Mouse (Mus musculus) ES-E14 (cell line): ENCODE data around the gene Cbl. TPM values are rescaled to one million over a fixed set of nuclear protein-coding genes. Genes with fewer than 3 reads are reported as not detected.

ENCODE experiments used
- DNase-seq: peaks from one replicate; pipeline ENCODE4 v3.0.0-alpha.2; 2013; ENCODE audit warnings: low read depth, low spot score
- H3K27ac ChIP-seq: 2 replicates; pipeline ENCODE4 v1.5.1; 2012; ENCODE audit warnings: low read depth, mild to moderate bottlenecking, low read length, moderate library complexity, mixed read lengths; ENCODE audit not compliant: poor library complexity, insufficient read depth, severe bottlenecking
- H3K36me3 ChIP-seq: 2 replicates; pipeline ENCODE4 v1.6.1; 2012; ENCODE audit warnings: mild to moderate bottlenecking, low read length, moderate library complexity, mixed read lengths; ENCODE audit not compliant: control insufficient read depth, poor library complexity, insufficient read depth, severe bottlenecking
- H3K4me1 ChIP-seq, 2 experiments: fragments of 150-350 bp in 1 of 2; sonication (generic) in 1 of 2; 2 replicates each; pipeline ENCODE4 v1.6.1; 2012; ENCODE audit warnings: low read length in 2 of 2, mild to moderate bottlenecking in 1 of 2, mixed read lengths in 1 of 2; ENCODE audit not compliant: control insufficient read depth in 2 of 2, insufficient read depth in 2 of 2, poor library complexity in 1 of 2
- H3K4me3 ChIP-seq, 2 experiments: fragments of 150-350 bp in 1 of 2; sonication (generic) in 1 of 2; 2 replicates each; pipeline ENCODE4 v1.5.1; 2012; ENCODE audit warnings: low read length in 2 of 2, low read depth in 1 of 2, mild to moderate bottlenecking in 1 of 2, mixed read lengths in 1 of 2; ENCODE audit not compliant: insufficient read depth in 1 of 2, poor library complexity in 1 of 2, severe bottlenecking in 1 of 2
- H3K9ac ChIP-seq: 2 replicates; pipeline ENCODE4 v1.6.1; 2012; ENCODE audit warnings: low read depth, mild to moderate bottlenecking, low read length, mixed read lengths; ENCODE audit not compliant: poor library complexity, insufficient read depth, severe bottlenecking
- H3K9me3 ChIP-seq: fragments of 150-350 bp; sonication (generic); 2 replicates; pipeline ENCODE4 v1.6.1; 2012; ENCODE audit warnings: low read depth, mild to moderate bottlenecking, low read length; ENCODE audit not compliant: control insufficient read depth, insufficient read depth
- CHD2 ChIP-seq: IDR thresholded peaks from 2 replicates; pipeline ENCODE4 v1.6.1; 2014; ENCODE audit warnings: mild to moderate bottlenecking, low read depth, low read length, inconsistent platforms
- HCFC1 ChIP-seq: IDR thresholded peaks from 2 replicates; pipeline ENCODE4 v1.6.1; 2012; ENCODE audit warnings: low read length, inconsistent platforms, borderline replicate concordance; ENCODE audit not compliant: insufficient read depth
- MAFK ChIP-seq: IDR thresholded peaks from 2 replicates; pipeline ENCODE4 v1.6.1; 2014; ENCODE audit warnings: mild to moderate bottlenecking, low read depth, low read length, inconsistent platforms; ENCODE audit not compliant: insufficient read depth
- ZC3H11A ChIP-seq: IDR thresholded peaks from 2 replicates; pipeline ENCODE4 v1.6.1; 2012; ENCODE audit warnings: low read depth, mild to moderate bottlenecking, inconsistent platforms, low read length, borderline replicate concordance
- ZNF384 ChIP-seq: IDR thresholded peaks from 2 replicates; pipeline ENCODE4 v1.6.1; 2012; ENCODE audit warnings: low read depth, low read length, inconsistent platforms
- in situ Hi-C, 2 experiments: fragments of 600-800 bp; cut with MboI; formaldehyde crosslinking; loops; one replicate each; pipeline ENCODE4 v1.15.1; 2025; ENCODE audit warnings: low sequenced_read_pairs in 2 of 2, inconsistent platforms in 1 of 2; ENCODE audit not compliant: unreplicated experiment in 2 of 2
- total RNA-seq: library from RNA; depleted of rRNA; stranded (reverse); fragments of 300-350 nt; gene quantifications from 2 replicates; pipeline ENCODE4 v1.2.3, GENCODE M21; 2012

The Cbl gene
- total RNA-seq, 1 experiment = 17.3 TPM

DNA sequence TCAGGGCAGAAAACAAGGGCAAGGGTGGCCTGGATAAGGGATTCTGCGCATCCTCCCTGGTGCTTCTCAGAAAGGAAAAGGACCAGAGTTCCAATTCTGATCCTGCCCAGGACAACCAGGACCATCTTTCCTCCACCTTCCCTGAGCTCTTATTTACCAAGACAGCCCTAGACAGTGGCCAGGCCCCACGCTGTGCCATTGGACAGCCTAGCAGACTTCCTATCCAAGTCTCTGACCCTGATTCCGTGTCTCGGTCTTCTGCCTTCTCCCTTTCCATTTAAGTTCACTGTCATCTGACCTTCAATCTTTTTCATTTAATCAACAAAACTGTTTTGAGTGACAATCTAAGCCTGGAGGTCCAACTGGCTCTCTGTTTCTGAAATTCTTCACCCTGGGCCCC is 127.3 kb downstream of the Cbl start:
- Histone ChIP-seq H3K27ac (no peak overlapping the region), H3K9ac (no peak overlapping the region), H3K36me3 (peaks cover 17% of the 10 kb centered on the region; the same call in 1 of the 2 replicates), H3K4me1 (peaks cover 0 to 19% of the 10 kb centered on the region in 2 experiments; a peak in 2 of 4 replicates), H3K9me3 (no peaks in the 10 kb centered on the region), H3K4me3 (no peak overlapping the region)
- in situ Hi-C loops = no loop called here
- TF ChIP-seq ZNF384 (no peak), CHD2 (no peak), MAFK (no peak), HCFC1 (no peak), ZC3H11A (no peak)
- no peak for DNase-seq

DNA sequence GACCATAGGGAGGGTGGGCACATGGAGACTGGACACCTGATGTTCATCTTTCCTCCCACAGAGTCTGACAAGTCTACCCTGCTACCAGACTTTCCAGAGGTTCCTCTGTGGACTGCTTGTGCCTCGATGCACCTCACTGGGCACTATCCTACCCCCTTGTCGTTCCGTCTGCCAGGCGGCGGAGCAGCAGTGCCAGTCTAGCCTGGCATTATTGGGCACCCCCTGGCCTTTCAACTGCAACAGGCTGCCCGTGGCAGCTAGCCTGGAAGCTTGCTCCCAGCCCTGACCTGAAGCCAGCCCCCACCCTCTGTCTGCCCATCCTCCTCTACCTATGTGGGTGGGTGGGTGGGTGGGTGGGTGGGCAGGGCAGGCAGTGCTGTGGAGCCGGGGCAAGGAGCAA is 127.7 kb downstream of the Cbl start:
- TF ChIP-seq HCFC1 (no peak), ZC3H11A (no peak), ZNF384 (no peak), MAFK (no peak), CHD2 (no peak)
- DNase-seq = no peak
- no peak overlapping the region for H3K4me3 ChIP-seq
- peaks cover 0 to 20% of the 10 kb centered on the region in 2 experiments; a peak in 2 of 4 replicates for H3K4me1 ChIP-seq
- in situ Hi-C loops = no loop called here
- H3K27ac ChIP-seq = no peak overlapping the region
- H3K9me3 ChIP-seq = no peaks in the 10 kb centered on the region
- H3K9ac ChIP-seq = no peak overlapping the region
- H3K36me3 ChIP-seq = peaks cover 17% of the 10 kb centered on the region; the same call in 1 of the 2 replicates

DNA sequence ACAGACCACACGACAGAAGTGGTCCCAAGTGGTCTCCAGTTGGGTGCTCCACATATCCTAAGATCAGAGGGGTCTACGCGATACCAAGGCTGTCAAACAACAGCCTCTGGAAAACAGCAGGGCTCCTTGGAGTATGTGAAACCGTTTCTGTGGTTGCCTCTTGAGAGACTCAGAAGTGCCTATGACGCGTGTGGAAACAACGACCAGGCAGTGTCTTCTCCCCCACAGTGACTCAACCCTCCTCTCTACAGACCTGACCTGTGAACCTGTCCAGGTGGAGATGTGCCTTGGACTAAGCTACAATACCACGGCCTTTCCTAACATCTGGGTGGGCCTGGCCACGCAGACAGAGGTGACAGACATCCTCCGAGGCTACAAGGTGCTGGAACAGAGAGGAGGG is 128.1 kb downstream of the Cbl start:
- no peaks in the 10 kb centered on the region for H3K9me3 ChIP-seq
- in situ Hi-C loops = no loop called here
- H3K27ac ChIP-seq = no peak overlapping the region
- H3K4me1 ChIP-seq = peaks cover 0 to 20% of the 10 kb centered on the region in 2 experiments; a peak in 2 of 4 replicates
- no peak overlapping the region for H3K4me3 ChIP-seq
- TF ChIP-seq HCFC1 = no peak
- no peak for TF ChIP-seq CHD2
- no peak for TF ChIP-seq MAFK
- TF ChIP-seq ZNF384 = no peak
- no peak for TF ChIP-seq ZC3H11A
- peaks cover 17% of the 10 kb centered on the region; the same call in 1 of the 2 replicates for H3K36me3 ChIP-seq
- DNase-seq = no peak
- H3K9ac ChIP-seq = no peak overlapping the region

DNA sequence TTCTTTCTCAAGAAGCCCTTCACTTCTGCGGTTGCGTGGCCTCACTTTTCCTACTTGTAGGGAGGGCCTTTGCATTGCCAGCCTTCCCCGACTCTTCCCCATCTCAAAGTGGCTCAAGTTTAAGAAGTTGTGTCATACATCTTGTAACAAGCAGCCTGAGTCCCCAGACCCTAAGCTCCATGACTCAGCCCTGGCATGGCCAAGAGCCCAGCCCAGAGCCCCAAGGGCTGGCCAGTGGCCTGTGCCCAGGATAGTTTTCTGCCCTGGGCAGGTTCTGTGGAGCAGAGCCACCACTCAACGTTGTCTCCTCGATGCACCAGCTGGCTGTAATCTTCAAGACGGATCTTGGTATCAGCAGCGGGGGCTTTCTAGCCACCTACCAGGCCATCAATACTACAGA is 129.0 kb downstream of the Cbl start:
- in situ Hi-C loops = no loop called here
- DNase-seq = no peak
- no peak overlapping the region for H3K9ac ChIP-seq
- no peak overlapping the region for H3K4me3 ChIP-seq
- H3K27ac ChIP-seq = peak overlapping the region; percentile 10; the same call in 1 of the 2 replicates
- no peaks in the 10 kb centered on the region for H3K9me3 ChIP-seq
- H3K36me3 ChIP-seq = peaks cover 13% of the 10 kb centered on the region; the same call in 1 of the 2 replicates
- peaks cover 0 to 20% of the 10 kb centered on the region in 2 experiments; a peak in 2 of 4 replicates for H3K4me1 ChIP-seq
- TF ChIP-seq MAFK = no peak
- TF ChIP-seq HCFC1 = no peak

DNA sequence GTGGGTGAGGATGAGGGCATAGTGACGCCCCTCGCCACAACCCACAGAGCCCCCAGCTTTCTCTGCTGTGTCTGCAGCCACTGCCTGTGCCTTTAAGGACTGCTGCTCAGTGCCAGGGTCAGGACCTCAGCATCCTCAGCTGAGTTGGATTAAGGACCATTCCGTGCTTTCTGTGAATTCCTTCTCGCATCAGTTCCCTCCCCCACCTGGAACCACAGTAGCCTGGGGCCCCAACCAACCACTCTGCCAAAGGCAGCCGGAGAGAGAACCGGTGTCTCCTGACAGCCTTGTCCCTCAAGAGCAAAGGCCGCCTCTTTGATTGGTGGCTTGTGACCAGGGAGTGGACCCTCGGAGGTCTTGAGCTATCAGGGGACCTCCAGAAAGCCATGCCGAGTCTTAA is 132.4 kb downstream of the Cbl start, which contains the start of gene Mfrp:
Gene Mfrp (plus strand): TSS at position 240 of the 400 bp plus-strand sequence.
- no peak within 1 kb of the TSS for H3K27ac ChIP-seq
- peaks cover 0 to 2% of the 10 kb centered on the region in 2 experiments; a peak in 1 of 4 replicates for H3K4me1 ChIP-seq
- H3K4me3 ChIP-seq = no peak within 1 kb of the TSS
- H3K9me3 ChIP-seq = no peaks in the 10 kb centered on the region
- no peak within 1 kb of the TSS for H3K9ac ChIP-seq
- TF ChIP-seq ZNF384 (no peak), CHD2 (no peak), ZC3H11A (no peak)
- H3K36me3 ChIP-seq = peaks cover 6% of the 10 kb centered on the region; the same call in 1 of the 2 replicates
- in situ Hi-C loops = no loop called here
- no peak for DNase-seq
